ENCODE assay signal across 12 mouse cellular contexts in the genomic region with DNA sequence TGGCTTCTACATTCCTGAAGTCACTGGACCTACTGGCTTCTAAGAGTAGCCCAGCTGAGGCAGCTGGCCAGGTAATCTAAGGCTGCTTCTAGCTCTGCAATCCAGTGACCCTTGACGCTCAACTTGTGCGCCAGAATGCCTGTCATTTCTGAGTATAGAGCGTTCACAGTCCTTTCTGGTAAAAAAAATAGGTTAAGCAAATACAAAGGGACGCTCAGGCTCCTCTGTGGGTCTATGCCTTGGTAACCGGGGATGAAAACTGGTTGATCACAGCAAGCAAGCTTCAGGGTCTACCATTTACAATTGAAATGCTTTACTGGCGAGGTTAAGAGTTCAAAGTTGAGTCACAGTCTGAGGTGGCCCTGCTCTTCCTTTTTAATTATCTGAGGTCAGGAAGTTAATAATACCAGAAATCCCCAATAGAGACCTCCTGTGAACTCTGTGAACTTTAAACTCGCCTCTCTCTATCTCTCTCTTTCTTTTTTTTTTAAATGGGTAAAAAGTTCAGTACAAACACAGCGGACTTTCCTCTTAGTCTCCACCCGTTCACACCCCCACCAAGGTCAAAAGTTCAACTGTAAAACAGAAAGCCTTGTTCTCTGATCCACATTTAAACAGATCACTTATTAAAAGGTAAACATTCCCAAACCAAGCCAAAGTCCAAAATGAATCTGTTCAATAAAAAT.
DNase-seq lines count a peak whose midpoint lies in the region; ATAC-seq and TF ChIP-seq lines count a peak whose summit lies in the region.
"Had no signal": no experiment of that assay in that cellular context is flagged by ENCODE, and none has a peak within 500 bp of the region (broad histone marks: within the 10 kb centered on the region; RNA-seq: fewer than 3 reads in every experiment).

No protein-coding gene starts in this region.

- no peaks in the 10 kb centered on the region for H3K36me3 ChIP-seq in hindbrain, embryonic 10.5 days
- H3K36me3 ChIP-seq in hindbrain, postnatal 0 days (ENCODE audit: insufficient read depth, low read length) = no peaks in the 10 kb centered on the region
- H3K36me3 ChIP-seq in intestine, embryonic 14.5 days (ENCODE audit: control insufficient read depth, insufficient read depth, low read length) = no peaks in the 10 kb centered on the region
- no peaks in the 10 kb centered on the region for H3K36me3 ChIP-seq in liver, embryonic 13.5 days
- H3K36me3 ChIP-seq in stomach, embryonic 14.5 days (ENCODE audit: control insufficient read depth, insufficient read depth, low read length) = no peaks in the 10 kb centered on the region
- H3K36me3 ChIP-seq: forebrain, embryonic 15.5 days; hindbrain, embryonic 13.5 days; midbrain, embryonic 12.5 days had no signal

- no peak overlapping the region for H3K9ac ChIP-seq in hindbrain, postnatal 0 days (replicated peaks; ENCODE audit: low read length)
- H3K9ac ChIP-seq in intestine, embryonic 14.5 days (ENCODE audit: low read length) = no peak overlapping the region
- no peak overlapping the region for H3K9ac ChIP-seq in liver, embryonic 13.5 days
- no peak overlapping the region for H3K9ac ChIP-seq in stomach, embryonic 14.5 days (replicated peaks; ENCODE audit: low read depth, low read length)
- H3K9ac ChIP-seq: forebrain, embryonic 15.5 days; hindbrain, embryonic 13.5 days; midbrain, embryonic 12.5 days had no signal

- DNase-seq in hindbrain, embryonic 10.5 days (ENCODE audit: low spot score) = peak; percentile 37
- DNase-seq in hindbrain, postnatal 0 days (ENCODE audit: low spot score) = no peak
- no peak for DNase-seq in intestine, embryonic 14.5 days (ENCODE audit: low spot score)
- DNase-seq in liver, embryonic 13.5 days = no peak
- no peak for DNase-seq in spleen, postnatal 10 days (ENCODE audit: low spot score in 2 of 2)
- DNase-seq in thymus, adult 18-20 months = no peak
- no peak for DNase-seq in cerebellum, adult 9-10 months

- H3K27ac ChIP-seq in hindbrain, embryonic 10.5 days = no peak overlapping the region
- no peak overlapping the region for H3K27ac ChIP-seq in hindbrain, postnatal 0 days
- no peak overlapping the region; the same call in 1 of the 2 replicates for H3K27ac ChIP-seq in intestine, embryonic 14.5 days (ENCODE audit: low read depth)
- peak overlapping the region; percentile 69 for H3K27ac ChIP-seq in liver, embryonic 13.5 days
- peak overlapping the region; percentile 28; the same call in 1 of the 2 replicates for H3K27ac ChIP-seq in stomach, embryonic 14.5 days (ENCODE audit: low read length)
- H3K27ac ChIP-seq: forebrain, embryonic 15.5 days; hindbrain, embryonic 13.5 days; midbrain, embryonic 12.5 days had no signal

- H3K9me3 ChIP-seq in hindbrain, embryonic 10.5 days = no peaks in the 10 kb centered on the region
- no peaks in the 10 kb centered on the region for H3K9me3 ChIP-seq in hindbrain, postnatal 0 days (ENCODE audit: low read length)
- H3K9me3 ChIP-seq in intestine, embryonic 14.5 days (ENCODE audit: control insufficient read depth, low read length) = no peaks in the 10 kb centered on the region
- H3K9me3 ChIP-seq in liver, embryonic 13.5 days (replicated peaks) = no peaks in the 10 kb centered on the region
- no peaks in the 10 kb centered on the region for H3K9me3 ChIP-seq in stomach, embryonic 14.5 days (ENCODE audit: control insufficient read depth, low read depth, low read length)
- H3K9me3 ChIP-seq: forebrain, embryonic 15.5 days; hindbrain, embryonic 13.5 days; midbrain, embryonic 12.5 days had no signal

- no peak for TF ChIP-seq CTCF in hindbrain, postnatal 0 days (IDR thresholded peaks at IDR 0.05; ENCODE audit: low read depth)

- no peak overlapping the region for H3K4me3 ChIP-seq in hindbrain, embryonic 10.5 days
- no peak overlapping the region for H3K4me3 ChIP-seq in hindbrain, postnatal 0 days (ENCODE audit: low read length)
- no peak overlapping the region for H3K4me3 ChIP-seq in intestine, embryonic 14.5 days (ENCODE audit: low read depth, low read length)
- no peak overlapping the region for H3K4me3 ChIP-seq in liver, embryonic 13.5 days (replicated peaks)
- no peak overlapping the region for H3K4me3 ChIP-seq in stomach, embryonic 14.5 days (ENCODE audit: low read depth, low read length)
- H3K4me3 ChIP-seq: forebrain, embryonic 15.5 days; hindbrain, embryonic 13.5 days; midbrain, embryonic 12.5 days had no signal

- H3K4me2 ChIP-seq in hindbrain, postnatal 0 days (ENCODE audit: low read depth, low read length) = no peak overlapping the region
- H3K4me2 ChIP-seq in intestine, embryonic 14.5 days (ENCODE audit: low read length) = peak overlapping the region; percentile 29
- peak overlapping the region; percentile 4; the same call in 1 of the 2 replicates for H3K4me2 ChIP-seq in liver, embryonic 13.5 days
- H3K4me2 ChIP-seq in stomach, embryonic 14.5 days (replicated peaks; ENCODE audit: low read depth, low read length) = no peak overlapping the region
- H3K4me2 ChIP-seq: forebrain, embryonic 15.5 days; hindbrain, embryonic 13.5 days; midbrain, embryonic 12.5 days had no signal

- 14% methylated on average over 9 of the region's 9 CpGs for WGBS in hindbrain, embryonic 10.5 days
- 23% methylated on average over 9 of the region's 9 CpGs for WGBS in hindbrain, postnatal 0 days
- 22% methylated on average over 9 of the region's 9 CpGs for WGBS in intestine, embryonic 14.5 days
- WGBS in liver, embryonic 13.5 days (ENCODE audit: insufficient replicate concordance) = 57% methylated on average over 9 of the region's 9 CpGs
- 16% methylated on average over 9 of the region's 9 CpGs for WGBS in stomach, embryonic 14.5 days

- H3K27me3 ChIP-seq in hindbrain, embryonic 10.5 days (ENCODE audit: insufficient read depth, poor library complexity, severe bottlenecking) = no peaks in the 10 kb centered on the region
- no peaks in the 10 kb centered on the region for H3K27me3 ChIP-seq in hindbrain, postnatal 0 days (ENCODE audit: insufficient read depth, low read length)
- H3K27me3 ChIP-seq in intestine, embryonic 14.5 days (replicated peaks; ENCODE audit: control insufficient read depth, insufficient read depth, low read length) = no peaks in the 10 kb centered on the region
- no peaks in the 10 kb centered on the region for H3K27me3 ChIP-seq in liver, embryonic 13.5 days
- H3K27me3 ChIP-seq in stomach, embryonic 14.5 days (ENCODE audit: control insufficient read depth, insufficient read depth, low read length) = no peaks in the 10 kb centered on the region
- H3K27me3 ChIP-seq: CH12.LX; forebrain, embryonic 15.5 days; hindbrain, embryonic 13.5 days; midbrain, embryonic 12.5 days had no signal

- no peak for ATAC-seq in hindbrain, postnatal 0 days
- peak; percentile 75 for ATAC-seq in intestine, embryonic 14.5 days (replicated peaks; ENCODE audit: low FRiP score, low TSS enrichment, low read depth)
- peak; percentile 55 for ATAC-seq in liver, embryonic 13.5 days (ENCODE audit: low read depth)
- peak; percentile 44 for ATAC-seq in stomach, embryonic 14.5 days (ENCODE audit: insufficient number of reproducible peaks, insufficient read depth, low FRiP score, low read depth)
- ATAC-seq: forebrain, embryonic 15.5 days had no signal

- peaks cover 13% of the 10 kb centered on the region for H3K4me1 ChIP-seq in hindbrain, embryonic 10.5 days (replicated peaks)
- H3K4me1 ChIP-seq in hindbrain, postnatal 0 days (ENCODE audit: insufficient read depth, low read length) = no peaks in the 10 kb centered on the region
- peaks cover 16% of the 10 kb centered on the region for H3K4me1 ChIP-seq in intestine, embryonic 14.5 days (replicated peaks; ENCODE audit: control insufficient read depth, insufficient read depth, low read length)
- H3K4me1 ChIP-seq in liver, embryonic 13.5 days (replicated peaks) = peaks cover 14% of the 10 kb centered on the region
- peaks cover 4% of the 10 kb centered on the region; the same call in 1 of the 2 replicates for H3K4me1 ChIP-seq in stomach, embryonic 14.5 days (ENCODE audit: control insufficient read depth, insufficient read depth, low read length)
- H3K4me1 ChIP-seq: forebrain, embryonic 15.5 days; hindbrain, embryonic 13.5 days; midbrain, embryonic 12.5 days had no signal

Comparison
In these comparisons a context has a peak if more than half of its experiments do, and no peak if none do; other contexts are left out.
1. H3K27ac ChIP-seq: peak in liver, embryonic 13.5 days (single experiment) and stomach, embryonic 14.5 days (single experiment); none in hindbrain, embryonic 10.5 days (single experiment), hindbrain, postnatal 0 days (single experiment) and intestine, embryonic 14.5 days (single experiment).
2. H3K4me2 ChIP-seq: peak in intestine, embryonic 14.5 days (single experiment) and liver, embryonic 13.5 days (single experiment); none in hindbrain, postnatal 0 days (single experiment) and stomach, embryonic 14.5 days (single experiment).